Mouse (Mus musculus) heart, postnatal 25 days (tissue): Measurements from ENCODE around the gene Pfn4. TPM values are rescaled to one million over a fixed set of nuclear protein-coding genes. Genes with fewer than 3 reads are reported as not detected.
"Not testable (repeated sequence)": the region's sequence is repeated elsewhere in the genome, so short reads cannot be mapped to it uniquely, and the experiment has no call there.

ENCODE experiments used
- DNase-seq: peaks from one replicate; pipeline ENCODE4 v3.0.0; 2022; ENCODE audit warnings: low spot score
- intact Hi-C: fragments of 180-260 bp; cut with DNase I; formaldehyde crosslinking; loops from one replicate; pipeline ENCODE4 v1.15.1; 2025
- total RNA-seq, 2 experiments: library from RNA; stranded (reverse); gene quantifications; 2 replicates each; pipeline ENCODE4 v1.2.3; 2021

Gene Pfn4
- total RNA-seq, 2 experiments from 2014 or later: 1.9 to 2.2 TPM

GRCm38 (mm10) chr12:4781725-4782404, 13.0 kb downstream of the Pfn4 start:
- DNase-seq, intact Hi-C loops: not testable (repeated sequence)

GRCm38 (mm10) chr12:4783598-4783997, 14.8 kb downstream of the Pfn4 start:
- DNase-seq: no peak
- intact Hi-C loops: no loop called here

- no peak for DNase-seq
Measured at GRCm38 (mm10) chr12:4784466-4784865, 15.6 kb downstream of the Pfn4 start.

GRCm38 (mm10) chr12:4788128-4788527, 19.3 kb downstream of the Pfn4 start:
- intact Hi-C loops: not testable (repeated sequence)

More at GRCm38 (mm10) chr12:4784466-4784865, 15.6 kb downstream of the Pfn4 start:
- intact Hi-C loops: no loop called here

GRCm38 (mm10) chr12:4793718-4794117, 24.9 kb downstream of the Pfn4 start:
- no peak for DNase-seq
- intact Hi-C loops: no loop called here

More at GRCm38 (mm10) chr12:4788128-4788527, 19.3 kb downstream of the Pfn4 start:
- DNase-seq: not testable (repeated sequence)

GRCm38 (mm10) chr12:4797471-4797870, 28.6 kb downstream of the Pfn4 start:
- DNase-seq, intact Hi-C loops: not testable (repeated sequence)

- no peak for DNase-seq
- intact Hi-C loops: no loop called here
Measured at GRCm38 (mm10) chr12:4811036-4811435, 42.2 kb downstream of the Pfn4 start.

GRCm38 (mm10) chr12:4811705-4812104, 42.9 kb downstream of the Pfn4 start:
- no peak for DNase-seq
- intact Hi-C loops: no loop called here

GRCm38 (mm10) chr12:4813636-4814035, 44.8 kb downstream of the Pfn4 start:
- DNase-seq: no peak
- intact Hi-C loops: no loop called here

GRCm38 (mm10) chr12:4816680-4817360, 48.0 kb downstream of the Pfn4 start:
- intact Hi-C loops: loop anchor here (2.0 to 5.0 kb wide), 2 partner anchors 46 to 100 kb away; partner anchors contain the start of gene Atad2b
- DNase-seq: no peak

GRCm38 (mm10) chr12:4817361-4818101, 48.7 kb downstream of the Pfn4 start, which contains the start of gene Sf3b6:
Sf3b6 (plus strand) TSS chr12:4817544.
- peak; percentile 94 for DNase-seq
- intact Hi-C loops: loop anchor here (2.0 to 5.0 kb wide), 3 partner anchors 25 to 100 kb away; partner anchors contain the start of genes Atad2b and Wdcp

- intact Hi-C loops: no loop called here
- DNase-seq: no peak
Measured at GRCm38 (mm10) chr12:4827256-4827655, 58.4 kb downstream of the Pfn4 start.

Other genes with a start within 250 kb of the Pfn4 start
- gene Itsn2, start 176.4 kb upstream of the Pfn4 start, total RNA-seq: 10 to 100 TPM; 40.0 to 48.1 TPM
- gene Gm3625, start 176.1 kb upstream of the Pfn4 start, total RNA-seq: not detected
- under 1 TPM in 1 of 2 experiments, not detected in 1; 0.08 TPM for gene Fam228a, start 30.6 kb upstream of the Pfn4 start, total RNA-seq
- gene Fam228b, start 245 bp downstream of the Pfn4 start, total RNA-seq: 1 to 10 TPM; 2.5 TPM
- 10 to 100 TPM; 44.2 to 51.2 TPM for gene Sf3b6, start 48.5 kb downstream of the Pfn4 start, total RNA-seq
- gene Fkbp1b, start 72.6 kb downstream of the Pfn4 start, total RNA-seq: 1 to 10 TPM in 1 of 2 experiments, under 1 TPM in 1; 0.73 to 1.7 TPM
- 1 to 10 TPM; 8.4 to 8.5 TPM for gene Wdcp, start 74.3 kb downstream of the Pfn4 start, total RNA-seq
- gene Mfsd2b, start 105.3 kb downstream of the Pfn4 start, total RNA-seq: under 1 TPM; 0.64 to 0.73 TPM
- 10 to 100 TPM; 66.1 to 71.8 TPM for gene Ubxn2a, start 138.7 kb downstream of the Pfn4 start, total RNA-seq
- gene Atad2b, start 148.3 kb downstream of the Pfn4 start, total RNA-seq: 10 to 100 TPM; 16.4 TPM